Mouse (Mus musculus): ENCODE data around the gene Lsm10. TPM values are rescaled to one million over a fixed set of nuclear protein-coding genes. Genes with fewer than 3 reads are reported as not detected.
A peak's percentile ranks its signal among the peaks of the same experiment; 100 is the strongest.

The Lsm10 gene
- total RNA-seq (2021) = 10 to 100 TPM; 23.4 to 30.7 TPM
- polyA plus RNA-seq (2012; rRNA removed) = 29.3 and 32.5 TPM in 2 replicates
- long read RNA-seq, transcript Lsm10-201 (2 exons, 943 nt) = major isoform, 14 of 17 reads
- long read RNA-seq, partial matches to known transcripts = 0 of 17 reads
- long read RNA-seq, other reads (novel, unspliced or antisense) = 1 of 17 reads

GRCm38 (mm10) chr4:126096464-126097111 lies at the start of gene Lsm10:
Gene Lsm10, plus strand, starts transcription at chr4:126096623.
- DNase-seq = peak; percentile 97

- DNase-seq = peak; percentile 90
Measured at GRCm38 (mm10) chr4:126046851-126047585, 49.4 kb upstream of the Lsm10 start, which contains the start of gene Mrps15. Gene Mrps15, plus strand, starts transcription at chr4:126046925.

- DNase-seq = no peak
Measured at GRCm38 (mm10) chr4:126051617-126052016, 44.8 kb upstream of the Lsm10 start.

GRCm38 (mm10) chr4:126057207-126058133 lies 39.0 kb upstream of the Lsm10 start:
- no peak for DNase-seq

- DNase-seq = peak; percentile 93
Measured at GRCm38 (mm10) chr4:126058134-126058996, 38.1 kb upstream of the Lsm10 start, which contains the start of gene Oscp1. Gene Oscp1, plus strand, starts transcription at chr4:126058565.

- DNase-seq = no peak
Measured at GRCm38 (mm10) chr4:126058997-126059362, 37.4 kb upstream of the Lsm10 start.

- no peak for DNase-seq
Measured at GRCm38 (mm10) chr4:126062856-126063255, 33.6 kb upstream of the Lsm10 start.

GRCm38 (mm10) chr4:126065241-126065640 lies 31.2 kb upstream of the Lsm10 start:
- DNase-seq = peak; percentile 20

GRCm38 (mm10) chr4:126067401-126068077 lies 28.9 kb upstream of the Lsm10 start:
- peak; percentile 49 for DNase-seq

GRCm38 (mm10) chr4:126068842-126069241 lies 27.6 kb upstream of the Lsm10 start:
- no peak for DNase-seq

- DNase-seq = no peak
Measured at GRCm38 (mm10) chr4:126077833-126078232, 18.6 kb upstream of the Lsm10 start.

- DNase-seq = peak; percentile 44
Measured at GRCm38 (mm10) chr4:126079266-126079665, 17.2 kb upstream of the Lsm10 start.

- no peak for DNase-seq
Measured at GRCm38 (mm10) chr4:126081601-126082000, 14.8 kb upstream of the Lsm10 start.

GRCm38 (mm10) chr4:126083021-126083420 lies 13.4 kb upstream of the Lsm10 start:
- DNase-seq = no peak

GRCm38 (mm10) chr4:126084382-126084781 lies 12.0 kb upstream of the Lsm10 start:
- DNase-seq = no peak

- peak; percentile 82 for DNase-seq
Measured at GRCm38 (mm10) chr4:126085996-126086576, 10.3 kb upstream of the Lsm10 start.

GRCm38 (mm10) chr4:126090101-126090847 lies 6.1 kb upstream of the Lsm10 start:
- no peak for DNase-seq

- no peak for DNase-seq
Measured at GRCm38 (mm10) chr4:126090848-126091124, 5.6 kb upstream of the Lsm10 start.

- DNase-seq = no peak
Measured at GRCm38 (mm10) chr4:126091873-126092272, 4.5 kb upstream of the Lsm10 start.
